Mouse (Mus musculus) forebrain, embryonic 16.5 days (tissue): ENCODE measurements around the gene Atpif1. TPM values are rescaled to one million over a fixed set of nuclear protein-coding genes. Genes with fewer than 3 reads are reported as not detected.

Source experiments
- ATAC-seq: fragments of 200-750 bp; cut with Nextera tagmentation; 2 replicates; pipeline ENCODE4 v1.8.0; 2017; ENCODE audit warnings: mild to moderate bottlenecking, moderate library complexity
- H3K27ac ChIP-seq: fragments of 300-500 bp; sonication (generic); 2 replicates; pipeline ENCODE4 v1.5.1; 2014; ENCODE audit warnings: low read length, control low read depth
- H3K27me3 ChIP-seq: fragments of 300-500 bp; sonication (generic); replicated peaks from 2 replicates; pipeline ENCODE4 v1.6.1; 2014; ENCODE audit warnings: low read length; ENCODE audit not compliant: control insufficient read depth, insufficient read depth
- H3K36me3 ChIP-seq: fragments of 300-500 bp; sonication (generic); 2 replicates; pipeline ENCODE4 v1.6.1; 2014; ENCODE audit not compliant: control insufficient read depth, insufficient read depth
- H3K4me1 ChIP-seq: fragments of 300-500 bp; sonication (generic); replicated peaks from 2 replicates; pipeline ENCODE4 v1.6.1; 2014; ENCODE audit warnings: low read length; ENCODE audit not compliant: control insufficient read depth, insufficient read depth
- H3K4me2 ChIP-seq: fragments of 300-500 bp; sonication (generic); 2 replicates; pipeline ENCODE4 v1.6.1; 2014; ENCODE audit warnings: mild to moderate bottlenecking, low read length, control low read depth
- H3K4me3 ChIP-seq: fragments of 300-500 bp; sonication (generic); replicated peaks from 2 replicates; pipeline ENCODE4 v1.5.1; 2014; ENCODE audit warnings: mild to moderate bottlenecking, low read length, control low read depth
- H3K9ac ChIP-seq: fragments of 300-500 bp; sonication (generic); replicated peaks from 2 replicates; pipeline ENCODE4 v1.6.1; 2014; ENCODE audit warnings: low read depth, low read length, control low read depth
- H3K9me3 ChIP-seq: fragments of 300-500 bp; sonication (generic); 2 replicates; pipeline ENCODE4 v1.6.1; 2016; ENCODE audit warnings: low read length; ENCODE audit not compliant: control insufficient read depth
- WGBS: fragments of 180-500 bp; shearing (Covaris S2); extraction: QIAGEN DNeasy Blood & Tissue Kit; methylation state at CpG from one replicate; pipeline ENCODE4 v1.1.7; 2014; 5-methylcytosine and 5-hydroxymethylcytosine counted together
- polyA plus RNA-seq: library from polyadenylated mRNA; unstranded; fragments of >200 nt; fragmentation: Nextera tagmentation; extraction: Ambion mirVana; gene quantifications from 2 replicates; pipeline ENCODE4 v1.2.1, GENCODE M21; 2015

Gene Atpif1
- polyA plus RNA-seq, 1 experiment from 2014 or later, result 1,203 TPM

GRCm38 (mm10) chr4:132514555-132515135 lies 18.8 kb downstream of the Atpif1 start:
- Histone ChIP-seq H3K9ac (no peak overlapping the region), H3K9me3 (no peaks in the 10 kb centered on the region), H3K27me3 (no peaks in the 10 kb centered on the region), H3K4me2 (peak overlapping the region; percentile 88), H3K36me3 (no peaks in the 10 kb centered on the region), H3K4me1 (peaks cover 8% of the 10 kb centered on the region), H3K27ac (no peak overlapping the region), H3K4me3 (peak overlapping the region; percentile 47)
- under 1% methylated on average over 21 of the region's 21 CpGs for WGBS
- ATAC-seq, result peak; percentile 18; the same call in 1 of the 2 replicates

- H3K36me3 ChIP-seq, result no peaks in the 10 kb centered on the region
- H3K4me3 ChIP-seq, result no peak overlapping the region
- H3K9ac ChIP-seq, result no peak overlapping the region
- no peak for ATAC-seq
- WGBS, result 26% methylated on average over 14 of the region's 14 CpGs
- H3K27me3 ChIP-seq, result no peaks in the 10 kb centered on the region
- peaks cover 14% of the 10 kb centered on the region for H3K4me1 ChIP-seq
- H3K27ac ChIP-seq, result no peak overlapping the region
- no peak overlapping the region for H3K4me2 ChIP-seq
- H3K9me3 ChIP-seq, result no peaks in the 10 kb centered on the region
Observed at GRCm38 (mm10) chr4:132513395-132514273, 19.8 kb downstream of the Atpif1 start.

- H3K4me2 ChIP-seq, result no peak overlapping the region
- no peak overlapping the region for H3K27ac ChIP-seq
- H3K36me3 ChIP-seq, result no peaks in the 10 kb centered on the region
- WGBS, result 78% methylated on average over 3 of the region's 3 CpGs
- no peaks in the 10 kb centered on the region for H3K9me3 ChIP-seq
- no peaks in the 10 kb centered on the region for H3K27me3 ChIP-seq
- H3K4me3 ChIP-seq, result no peak overlapping the region
- ATAC-seq, result no peak
- H3K9ac ChIP-seq, result no peak overlapping the region
- H3K4me1 ChIP-seq, result peaks cover 14% of the 10 kb centered on the region
Observed at GRCm38 (mm10) chr4:132512080-132512479, 21.4 kb downstream of the Atpif1 start.

- H3K9me3 ChIP-seq, result no peaks in the 10 kb centered on the region
- ATAC-seq, result peak; percentile 97
- under 1% methylated on average over 32 of the region's 32 CpGs for WGBS
Observed at GRCm38 (mm10) chr4:132510352-132510798, 23.1 kb downstream of the Atpif1 start, which contains the start of gene Sesn2. TSS of gene Sesn2 (minus strand) at chr4:132510501.

GRCm38 (mm10) chr4:132509621-132510296 lies 23.7 kb downstream of the Atpif1 start:
- Histone ChIP-seq H3K4me2 (peak overlapping the region; percentile 93), H3K4me3 (peak overlapping the region; percentile 59), H3K9me3 (no peaks in the 10 kb centered on the region), H3K27ac (peak overlapping the region; percentile 56), H3K4me1 (peaks cover 6% of the 10 kb centered on the region), H3K27me3 (no peaks in the 10 kb centered on the region), H3K36me3 (no peaks in the 10 kb centered on the region), H3K9ac (peak overlapping the region; percentile 64)
- peak; percentile 64 for ATAC-seq
- WGBS, result under 1% methylated on average over 52 of the region's 52 CpGs

More at GRCm38 (mm10) chr4:132510352-132510798, 23.1 kb downstream of the Atpif1 start, which contains the start of gene Sesn2:
- H3K27me3 ChIP-seq, result no peaks in the 10 kb centered on the region
- H3K4me2 ChIP-seq, result peak within 1 kb of the TSS; percentile 93
- peaks cover 11% of the 10 kb centered on the region for H3K4me1 ChIP-seq
- H3K27ac ChIP-seq, result peak within 1 kb of the TSS; percentile 56
- no peaks in the 10 kb centered on the region for H3K36me3 ChIP-seq
- peak within 1 kb of the TSS; percentile 59 for H3K4me3 ChIP-seq
- H3K9ac ChIP-seq, result peak within 1 kb of the TSS; percentile 64

GRCm38 (mm10) chr4:132507210-132507609 lies 26.2 kb downstream of the Atpif1 start:
- Histone ChIP-seq H3K4me1 (peaks cover 6% of the 10 kb centered on the region), H3K27me3 (no peaks in the 10 kb centered on the region), H3K4me2 (no peak overlapping the region), H3K27ac (no peak overlapping the region), H3K9ac (no peak overlapping the region), H3K9me3 (no peaks in the 10 kb centered on the region), H3K36me3 (no peaks in the 10 kb centered on the region), H3K4me3 (no peak overlapping the region)
- no peak for ATAC-seq
- 44% methylated on average over 2 of the region's 2 CpGs for WGBS

GRCm38 (mm10) chr4:132506250-132506649 lies 27.2 kb downstream of the Atpif1 start:
- 73% methylated on average over 6 of the region's 6 CpGs for WGBS
- no peaks in the 10 kb centered on the region for H3K9me3 ChIP-seq
- no peak overlapping the region for H3K4me3 ChIP-seq
- H3K27me3 ChIP-seq, result no peaks in the 10 kb centered on the region
- H3K27ac ChIP-seq, result no peak overlapping the region
- H3K9ac ChIP-seq, result no peak overlapping the region
- H3K4me2 ChIP-seq, result no peak overlapping the region
- no peak for ATAC-seq
- H3K4me1 ChIP-seq, result peaks cover 6% of the 10 kb centered on the region
- H3K36me3 ChIP-seq, result no peaks in the 10 kb centered on the region

- ATAC-seq, result no peak
- Histone ChIP-seq H3K4me1 (peaks cover 6% of the 10 kb centered on the region), H3K27me3 (no peaks in the 10 kb centered on the region), H3K36me3 (no peaks in the 10 kb centered on the region), H3K27ac (no peak overlapping the region), H3K9me3 (no peaks in the 10 kb centered on the region), H3K4me2 (no peak overlapping the region), H3K9ac (no peak overlapping the region), H3K4me3 (no peak overlapping the region)
- 29% methylated on average over 10 of the region's 10 CpGs for WGBS
Observed at GRCm38 (mm10) chr4:132505800-132506199, 27.7 kb downstream of the Atpif1 start.
